Mouse (Mus musculus) limb, embryonic 12.5 days (tissue): ENCODE results near the gene Farsa. TPM values are rescaled to one million over a fixed set of nuclear protein-coding genes. Genes with fewer than 3 reads are reported as not detected.
A peak's percentile ranks its signal among the peaks of the same experiment; 100 is the strongest.
"Not testable (repeated sequence)": the region's sequence is repeated elsewhere in the genome, so short reads cannot be mapped to it uniquely, and the experiment has no call there.

Experiments used
- ATAC-seq: fragments of 200-750 bp; cut with Nextera tagmentation; 2 replicates; pipeline ENCODE4 v1.8.0; 2017; ENCODE audit warnings: low read depth, moderate TSS enrichment; ENCODE audit not compliant: insufficient number of reproducible peaks, insufficient read depth, low FRiP score, low TSS enrichment
- H3K27ac ChIP-seq: fragments of 300-500 bp; sonication (generic); 2 replicates; pipeline ENCODE4 v1.5.1; 2016; ENCODE audit warnings: mild to moderate bottlenecking, moderate library complexity
- H3K27me3 ChIP-seq: fragments of 300-500 bp; sonication (generic); 2 replicates; pipeline ENCODE4 v1.6.1; 2016; ENCODE audit warnings: mild to moderate bottlenecking, moderate library complexity
- H3K36me3 ChIP-seq: fragments of 300-500 bp; sonication (generic); 2 replicates; pipeline ENCODE4 v1.6.1; 2016; ENCODE audit warnings: mild to moderate bottlenecking, moderate library complexity
- H3K4me1 ChIP-seq: fragments of 300-500 bp; sonication (generic); replicated peaks from 2 replicates; pipeline ENCODE4 v1.6.1; 2016
- H3K4me2 ChIP-seq: fragments of 300-500 bp; sonication (generic); 2 replicates; pipeline ENCODE4 v1.6.1; 2016; ENCODE audit warnings: mild to moderate bottlenecking, moderate library complexity
- H3K4me3 ChIP-seq: fragments of 300-500 bp; sonication (generic); replicated peaks from 2 replicates; pipeline ENCODE4 v1.5.1; 2016; ENCODE audit warnings: mild to moderate bottlenecking
- H3K9ac ChIP-seq: fragments of 300-500 bp; sonication (generic); replicated peaks from 2 replicates; pipeline ENCODE4 v1.6.1; 2016; ENCODE audit warnings: mild to moderate bottlenecking, moderate library complexity
- H3K9me3 ChIP-seq: fragments of 300-500 bp; sonication (generic); 2 replicates; pipeline ENCODE4 v1.6.1; 2016; ENCODE audit warnings: mild to moderate bottlenecking, moderate library complexity
- WGBS: fragments of 180-500 bp; shearing (Covaris S2); methylation state at CpG from one replicate; pipeline ENCODE4 v1.1.7; 2016; 5-methylcytosine and 5-hydroxymethylcytosine counted together
- polyA plus RNA-seq: library from polyadenylated mRNA; unstranded; fragments of >200 nt; fragmentation: Nextera tagmentation; extraction: Ambion mirVana; gene quantifications from 2 replicates; pipeline ENCODE4 v1.2.1, GENCODE M21; 2016

The Farsa gene
- polyA plus RNA-seq, 1 experiment from 2014 or later, result 109 TPM

DNA sequence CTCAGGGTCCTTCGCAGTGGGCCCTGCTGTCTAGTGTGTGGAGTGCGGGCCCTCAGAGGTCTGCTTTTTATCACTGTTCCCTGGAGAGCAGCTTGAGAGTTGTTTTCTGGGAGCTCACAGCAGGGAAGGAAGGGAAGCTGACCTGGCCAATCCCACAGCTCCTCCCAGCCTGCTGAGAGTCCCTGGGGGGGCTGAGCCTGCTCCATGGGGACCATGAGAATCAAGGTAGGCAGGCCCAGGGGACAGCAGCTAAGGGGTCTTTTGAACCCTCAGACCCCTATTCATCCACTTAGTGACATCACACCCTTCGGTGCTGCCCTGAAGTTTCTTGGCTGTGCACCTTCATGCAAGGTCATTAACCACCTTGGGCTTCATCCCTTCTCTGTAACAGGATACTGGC lies 34.1 kb upstream of the Farsa start, which contains the start of gene Dand5:
TSS of gene Dand5 (minus strand) at position 101 of the 400 bp plus-strand sequence.
- Histone ChIP-seq H3K4me3 (peak within 1 kb of the TSS; percentile 23), H3K4me1 (peaks cover 10% of the 10 kb centered on the region; the same call in 1 of the 2 replicates), H3K27me3 (peaks cover 9% of the 10 kb centered on the region; the same call in 1 of the 2 replicates), H3K4me2 (peak within 1 kb of the TSS; percentile 57), H3K9ac (0 out of 2 replicates have a peak within 1 kb of the TSS, but pooled peaks have one; percentile 24), H3K36me3 (no peaks in the 10 kb centered on the region), H3K27ac (no peak within 1 kb of the TSS; the same call in 1 of the 2 replicates), H3K9me3 (no peaks in the 10 kb centered on the region)
- 24% methylated on average over 3 of the region's 3 CpGs for WGBS
- no peak for ATAC-seq

DNA sequence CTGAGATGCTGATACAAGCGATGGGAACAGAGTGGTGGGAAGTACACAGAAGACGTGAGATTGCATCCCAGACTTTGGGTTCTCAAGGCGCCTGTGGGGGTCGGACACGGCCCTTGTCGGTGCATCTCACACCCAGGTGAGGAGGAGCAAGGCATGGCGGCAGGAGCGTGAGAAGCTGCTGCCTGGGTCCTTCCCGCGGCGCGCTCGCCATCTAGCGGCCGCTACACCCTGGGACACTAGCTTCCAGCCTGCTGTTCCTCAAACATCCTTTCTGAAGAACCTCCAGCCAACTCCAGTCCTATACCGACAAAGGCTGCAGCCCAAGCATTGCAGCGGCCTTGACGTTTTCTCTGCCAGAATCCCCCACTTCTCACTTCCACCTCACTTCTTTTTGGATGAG lies 33.1 kb upstream of the Farsa start:
- H3K4me3 ChIP-seq, result peak overlapping the region; percentile 23
- H3K9me3 ChIP-seq, result no peaks in the 10 kb centered on the region
- ATAC-seq, result peak; percentile 78; the same call in 1 of the 2 replicates
- H3K27ac ChIP-seq, result no peak overlapping the region; the same call in 1 of the 2 replicates
- peaks cover 9% of the 10 kb centered on the region; the same call in 1 of the 2 replicates for H3K27me3 ChIP-seq
- peaks cover 10% of the 10 kb centered on the region; the same call in 1 of the 2 replicates for H3K4me1 ChIP-seq
- 0 out of 2 replicates have a peak overlapping the region, but pooled peaks have one; percentile 24 for H3K9ac ChIP-seq
- WGBS, result under 1% methylated on average over 18 of the region's 18 CpGs
- H3K4me2 ChIP-seq, result peak overlapping the region; percentile 57
- H3K36me3 ChIP-seq, result no peaks in the 10 kb centered on the region

DNA sequence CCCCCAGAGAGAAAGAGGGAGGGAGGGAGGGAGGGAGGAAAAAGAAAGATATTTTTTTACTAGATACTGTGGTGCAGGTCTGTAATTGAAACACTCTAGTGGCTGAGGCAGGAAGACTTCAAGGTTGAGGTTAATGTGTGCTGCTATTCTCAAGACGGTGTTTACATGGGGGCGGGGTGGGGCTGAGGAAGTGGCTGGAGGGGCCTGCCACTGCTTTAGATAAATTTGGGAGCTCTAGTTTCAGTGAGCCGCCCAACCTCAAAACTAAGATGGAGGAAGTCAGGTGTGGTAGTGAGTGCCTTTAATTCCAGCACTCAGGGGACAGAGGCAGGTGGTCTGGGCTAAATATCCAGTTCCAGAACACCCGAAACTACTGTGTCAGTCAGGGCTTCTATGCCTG lies 31.2 kb upstream of the Farsa start:
- H3K4me2 ChIP-seq, result no peak overlapping the region
- H3K27me3 ChIP-seq, result peaks cover 9% of the 10 kb centered on the region; the same call in 1 of the 2 replicates
- no peak for ATAC-seq
- 59% methylated on average over 4 of the region's 4 CpGs for WGBS
- H3K27ac ChIP-seq, result no peak overlapping the region
- H3K4me1 ChIP-seq, result peaks cover 10% of the 10 kb centered on the region; the same call in 1 of the 2 replicates
- H3K9ac ChIP-seq, result no peak overlapping the region
- H3K4me3 ChIP-seq, result no peak overlapping the region
- no peaks in the 10 kb centered on the region for H3K9me3 ChIP-seq
- no peaks in the 10 kb centered on the region for H3K36me3 ChIP-seq

DNA sequence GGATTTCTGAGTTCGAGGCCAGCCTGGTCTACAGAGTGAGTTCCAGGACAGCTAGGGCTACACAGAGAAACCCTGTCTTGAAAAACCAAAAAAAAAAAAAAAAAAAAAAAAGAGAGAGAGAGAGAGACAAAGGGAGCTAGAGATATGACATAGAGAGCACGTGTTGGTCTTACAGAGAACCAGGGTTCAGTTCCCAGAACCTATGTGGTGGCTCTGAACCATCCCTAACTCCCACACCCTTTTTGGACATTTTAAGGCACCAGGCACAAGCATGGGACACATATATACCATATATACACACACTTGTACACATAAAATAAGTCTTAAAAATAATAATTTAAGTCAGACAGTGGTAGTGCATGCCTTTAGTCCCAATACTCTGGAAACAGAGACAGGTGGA lies 30.3 kb upstream of the Farsa start:
- H3K4me2 ChIP-seq, H3K36me3 ChIP-seq, H3K9me3 ChIP-seq, H3K4me3 ChIP-seq, H3K9ac ChIP-seq, ATAC-seq, H3K27ac ChIP-seq, H3K27me3 ChIP-seq, H3K4me1 ChIP-seq: not testable (repeated sequence)
- 93% methylated on average over 2 of the region's 2 CpGs for WGBS

DNA sequence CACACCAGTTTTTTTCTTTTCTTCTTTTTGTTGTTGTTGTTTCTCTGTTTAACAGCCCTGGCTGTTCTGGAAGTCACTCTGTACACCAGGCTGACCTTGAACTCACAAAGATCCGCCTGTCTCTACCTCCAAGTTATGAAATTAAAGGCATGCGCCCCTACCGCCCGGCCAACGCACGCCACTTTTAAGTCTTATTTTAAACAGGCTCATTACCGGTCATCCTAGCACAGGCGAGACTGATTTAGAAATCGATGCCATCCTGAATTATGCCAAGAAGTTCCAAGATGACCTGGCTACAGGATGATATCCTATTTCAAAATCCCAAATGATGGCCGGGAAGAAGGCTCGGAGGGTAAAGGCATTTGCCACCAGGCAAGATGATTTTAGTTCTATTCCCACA lies 25.3 kb upstream of the Farsa start, which contains the start of gene Gadd45gip1:
TSS of gene Gadd45gip1 (plus strand) at position 33 of the 400 bp plus-strand sequence.
- H3K27ac ChIP-seq, result peak within 1 kb of the TSS; percentile 97
- H3K9ac ChIP-seq, result peak within 1 kb of the TSS; percentile 97
- peaks cover 11% of the 10 kb centered on the region for H3K4me1 ChIP-seq

DNA sequence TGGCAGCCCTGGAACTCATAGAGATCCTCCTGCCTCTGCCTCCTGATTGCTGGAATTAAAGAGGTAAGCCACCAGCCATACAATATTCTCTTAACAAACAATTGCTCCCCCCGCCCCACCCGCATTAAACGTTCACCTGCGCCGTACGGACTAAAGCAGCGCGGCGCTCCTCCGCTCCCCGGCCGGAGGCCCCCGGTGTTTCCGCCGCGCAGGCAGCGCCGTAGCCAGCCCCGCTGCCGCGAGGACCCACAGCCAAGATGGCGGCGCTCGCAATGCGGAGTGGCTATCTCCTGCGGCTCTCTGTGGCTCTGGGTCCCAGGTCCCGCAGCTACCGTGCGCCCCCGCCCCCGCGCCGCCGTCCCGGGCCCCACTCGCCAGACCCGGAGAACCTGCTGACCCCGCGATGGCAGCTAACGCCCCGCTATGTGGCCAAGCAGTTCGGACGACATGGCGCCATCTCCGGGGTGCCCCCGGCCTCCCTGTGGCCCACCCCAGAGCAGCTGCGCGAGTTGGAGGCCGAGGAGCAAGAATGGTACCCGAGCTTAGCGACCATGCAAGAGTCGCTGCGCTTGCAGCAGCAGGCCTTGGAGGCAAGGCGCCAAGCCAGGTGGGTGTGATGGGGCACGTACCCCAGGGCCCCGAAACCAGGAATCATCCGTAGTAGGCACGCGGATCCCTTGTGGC lies 24.6 kb upstream of the Farsa start:
- Histone ChIP-seq H3K36me3 (peaks cover 35% of the 10 kb centered on the region), H3K9ac (peak overlapping the region; percentile 97), H3K27ac (peak overlapping the region; percentile 97), H3K27me3 (no peaks in the 10 kb centered on the region), H3K4me2 (peak overlapping the region; percentile 60), H3K4me3 (peak overlapping the region; percentile 91), H3K9me3 (no peaks in the 10 kb centered on the region), H3K4me1 (peaks cover 18% of the 10 kb centered on the region)
- ATAC-seq, result peak; percentile 42; the same call in 1 of the 2 replicates
- WGBS, result 1% methylated on average over 59 of the region's 59 CpGs

More for the DNA sequence above, 25.3 kb upstream of the Farsa start, which contains the start of gene Gadd45gip1:
- peak within 1 kb of the TSS; percentile 91 for H3K4me3 ChIP-seq
- H3K4me2 ChIP-seq, result peak within 1 kb of the TSS; percentile 60
- H3K9me3 ChIP-seq, result no peaks in the 10 kb centered on the region
- H3K36me3 ChIP-seq, result peaks cover 28% of the 10 kb centered on the region
- WGBS, result 78% methylated on average over 11 of the region's 11 CpGs
- ATAC-seq, result no peak
- H3K27me3 ChIP-seq, result no peaks in the 10 kb centered on the region

DNA sequence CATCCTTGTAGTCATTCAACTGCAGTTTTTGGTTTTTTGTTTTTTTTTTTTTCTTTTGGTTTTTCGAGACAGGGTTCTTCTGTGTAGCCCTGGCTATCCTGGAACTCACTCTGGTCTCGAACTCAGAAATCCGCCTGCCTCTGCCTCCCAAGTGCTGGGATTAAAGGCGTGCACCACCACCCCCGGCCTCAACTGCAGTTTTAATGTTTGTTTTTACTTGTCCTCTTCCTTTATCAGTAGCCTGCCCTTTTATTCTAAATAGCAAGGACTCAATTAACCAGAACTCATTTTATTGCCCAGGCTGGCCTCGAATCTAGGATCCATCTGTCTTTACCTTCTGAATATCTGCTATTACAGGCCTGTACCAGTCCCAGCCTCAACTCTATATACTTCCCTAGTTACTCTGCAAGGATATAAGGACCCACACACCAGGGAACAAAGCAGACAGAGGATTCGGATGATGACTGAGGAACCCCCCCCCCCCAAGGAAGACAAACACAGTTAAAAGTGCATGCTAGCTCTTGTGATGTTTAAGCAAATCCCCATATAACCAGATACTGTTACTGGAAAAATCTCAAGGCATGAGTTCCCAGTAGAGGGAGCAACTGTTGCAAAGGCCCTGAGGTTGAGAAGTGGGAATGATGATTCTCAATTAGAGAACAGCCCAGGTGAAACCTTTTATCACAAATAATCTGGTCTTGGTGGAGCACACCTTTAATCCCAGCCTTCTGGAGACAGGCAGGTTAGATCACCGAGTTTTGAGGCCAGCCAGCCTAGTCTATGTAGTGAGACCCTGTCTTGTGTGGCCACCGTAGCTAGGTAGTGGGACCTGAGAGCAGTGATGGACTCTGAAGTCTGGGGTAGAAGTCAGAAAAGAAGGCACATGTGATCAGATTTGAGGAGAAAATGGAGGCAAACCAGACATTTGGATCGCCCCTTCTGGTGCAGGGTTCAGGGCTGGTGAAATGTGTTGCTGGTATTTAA lies 23.7 kb upstream of the Farsa start:
- peaks cover 44% of the 10 kb centered on the region for H3K36me3 ChIP-seq
- H3K9me3 ChIP-seq, result no peaks in the 10 kb centered on the region
- H3K4me2 ChIP-seq, result peak overlapping the region; percentile 60
- WGBS, result 68% methylated on average over 10 of the region's 10 CpGs
- peak overlapping the region; percentile 97 for H3K9ac ChIP-seq
- peaks cover 26% of the 10 kb centered on the region for H3K4me1 ChIP-seq
- H3K4me3 ChIP-seq, result peak overlapping the region; percentile 91
- no peaks in the 10 kb centered on the region for H3K27me3 ChIP-seq
- no peak for ATAC-seq
- peak overlapping the region; percentile 97 for H3K27ac ChIP-seq

DNA sequence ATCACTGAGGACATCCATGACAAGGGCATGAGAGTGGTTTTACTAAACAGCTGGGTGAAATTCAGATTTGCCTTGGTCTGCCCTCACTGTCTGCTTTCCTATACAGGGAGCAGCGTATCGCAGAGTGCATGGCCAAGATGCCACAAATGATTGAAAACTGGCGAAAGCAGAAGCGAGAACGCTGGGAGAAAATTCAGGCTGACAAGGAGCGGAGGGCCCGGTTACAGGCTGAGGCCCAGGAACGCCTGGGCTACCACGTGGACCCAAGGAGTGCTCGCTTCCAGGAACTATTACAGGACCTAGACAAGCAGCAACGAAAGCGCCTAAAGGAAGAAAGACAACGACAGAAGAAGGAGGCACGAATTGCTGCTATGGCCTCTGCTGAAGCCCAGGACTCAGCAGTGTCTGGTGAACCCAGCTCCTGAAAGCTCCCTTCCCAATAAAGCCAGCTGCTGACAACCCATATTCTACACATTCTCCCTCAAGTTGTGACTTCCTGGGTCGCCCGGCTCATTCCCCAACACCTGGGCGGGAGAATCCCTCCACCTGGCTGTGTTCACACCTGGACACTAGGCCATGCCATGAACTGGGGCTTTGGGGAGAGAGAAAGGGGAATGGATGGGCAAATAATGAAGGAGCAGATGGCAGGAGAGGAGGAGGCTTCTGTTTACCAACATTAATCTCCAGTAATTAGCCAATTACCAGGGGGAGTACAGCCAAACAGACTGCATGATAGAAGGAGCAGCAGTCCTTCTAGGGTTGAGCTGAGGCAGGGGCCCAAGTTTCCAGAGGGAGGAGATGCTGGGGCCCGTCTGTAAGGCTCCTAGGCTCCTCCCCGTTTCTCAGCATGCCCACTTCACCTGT lies 22.6 kb upstream of the Farsa start:
- no peak for ATAC-seq
- no peaks in the 10 kb centered on the region for H3K9me3 ChIP-seq
- WGBS, result 89% methylated on average over 19 of the region's 19 CpGs
- no peak overlapping the region for H3K4me2 ChIP-seq
- no peak overlapping the region for H3K27ac ChIP-seq
- no peak overlapping the region for H3K4me3 ChIP-seq
- no peaks in the 10 kb centered on the region for H3K27me3 ChIP-seq
- H3K9ac ChIP-seq, result no peak overlapping the region
- H3K4me1 ChIP-seq, result peaks cover 36% of the 10 kb centered on the region
- H3K36me3 ChIP-seq, result peaks cover 56% of the 10 kb centered on the region

DNA sequence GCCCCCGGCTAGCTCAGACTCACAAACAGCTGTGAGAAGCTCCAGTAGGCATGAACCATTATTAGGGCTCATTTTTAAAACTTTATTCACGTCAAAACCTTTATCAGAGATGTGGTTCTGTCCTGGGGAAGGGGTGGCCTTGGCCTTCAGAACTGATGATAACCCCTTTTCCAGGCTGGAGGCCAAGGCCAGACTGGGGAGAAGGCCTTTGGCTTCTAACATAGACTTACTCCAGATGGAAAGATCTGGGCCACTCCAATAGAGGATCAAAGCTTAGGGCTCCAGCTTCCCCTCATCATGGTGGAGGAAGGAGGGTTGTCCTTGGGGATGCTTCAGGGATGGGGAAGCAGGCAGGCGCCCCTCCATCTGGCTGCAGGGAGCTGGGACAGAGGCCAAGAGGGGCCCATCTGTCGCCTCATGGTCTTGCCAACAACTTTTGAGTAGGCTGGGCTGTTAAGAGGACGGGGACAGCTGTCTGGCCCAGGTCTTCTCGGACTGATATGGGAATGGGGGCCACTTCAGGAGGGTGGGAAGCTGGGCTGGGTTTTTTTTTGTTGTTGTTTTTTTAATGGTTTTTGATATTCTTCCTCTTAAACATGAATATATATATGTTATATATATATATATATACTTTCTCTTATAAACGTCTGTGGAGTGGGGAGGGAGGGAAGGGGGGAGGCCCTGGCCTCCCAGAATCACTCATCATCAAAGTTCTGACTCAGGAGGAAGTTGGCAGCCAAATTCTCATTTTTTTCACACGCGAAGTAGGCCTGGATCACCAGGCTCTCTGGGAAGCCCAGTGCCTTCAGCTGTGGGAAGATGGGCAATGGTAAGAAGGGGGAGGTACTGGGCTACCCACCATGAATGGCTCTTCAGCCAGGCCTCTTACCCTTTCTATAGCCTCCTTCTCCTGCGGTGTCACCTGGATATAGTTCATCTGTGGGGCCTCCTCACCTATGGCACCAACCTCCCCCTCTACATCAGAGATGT lies 21.6 kb upstream of the Farsa start:
- H3K9me3 ChIP-seq, result no peaks in the 10 kb centered on the region
- H3K4me1 ChIP-seq, result peaks cover 42% of the 10 kb centered on the region
- no peak overlapping the region for H3K27ac ChIP-seq
- H3K27me3 ChIP-seq, result no peaks in the 10 kb centered on the region
- H3K4me2 ChIP-seq, result no peak overlapping the region
- WGBS, result 80% methylated on average over 10 of the region's 10 CpGs
- H3K36me3 ChIP-seq, result peaks cover 59% of the 10 kb centered on the region
- no peak overlapping the region for H3K9ac ChIP-seq
- no peak overlapping the region for H3K4me3 ChIP-seq
- no peak for ATAC-seq
